In genomic region chr1:69687076-69687991, GRCm38 (mm10) we compare ENCODE assay signal across 8 mouse cellular contexts. TPM values are rescaled to one million over a fixed set of nuclear protein-coding genes. Genes with fewer than 3 reads are reported as not detected.
DNase-seq lines count a peak whose midpoint lies in the region; ATAC-seq and TF ChIP-seq lines count a peak whose summit lies in the region.

Gene Ikzf2 (minus strand): TSS chr1:69687245.

- H3K4me3 ChIP-seq in gastrocnemius, adult 2 months, result peak within 1 kb of the TSS; percentile 94
- H3K4me3 ChIP-seq in hindbrain, embryonic 16.5 days (ENCODE audit: low read length), result peak within 1 kb of the TSS; percentile 75

- H3K9ac ChIP-seq in hindbrain, embryonic 16.5 days (ENCODE audit: low read depth, low read length), result peak within 1 kb of the TSS; percentile 81

- DNase-seq in WW6 (ENCODE audit: low read depth, low spot score), result peak; percentile 28
- peak; percentile 90 for DNase-seq in gastrocnemius, adult 2 months
- DNase-seq in left cerebral cortex, adult 11 months (ENCODE audit: low spot score), result peak; percentile 50
- DNase-seq in lung, postnatal 36 days, result peak; percentile 70
- peak; percentile 87 for DNase-seq in retina, embryonic 14.5 days (ENCODE audit: low spot score)
- DNase-seq in thymus, postnatal 25 days, result peak; percentile 78

- peak within 1 kb of the TSS; percentile 71 for H3K4me2 ChIP-seq in hindbrain, embryonic 16.5 days (ENCODE audit: low read length)

- H3K27me3 ChIP-seq in hindbrain, embryonic 16.5 days (replicated peaks; ENCODE audit: control insufficient read depth, insufficient read depth, low read length), result no peaks in the 10 kb centered on the region

- ATAC-seq in common myeloid progenitor, adult 5-6 weeks (replicated peaks; ENCODE audit: low read depth, poor library complexity, severe bottlenecking), result peak; percentile 52
- peak; percentile 96 for ATAC-seq in hindbrain, embryonic 16.5 days

- intact Hi-C loops in gastrocnemius, adult 2 months (cut with DNase I), result loop anchor here (5.0 kb wide), 3 partner anchors 45 to 445 kb away; no protein-coding TSS in a partner anchor

- H3K36me3 ChIP-seq in hindbrain, embryonic 16.5 days (ENCODE audit: control insufficient read depth, insufficient read depth, low read length), result no peaks in the 10 kb centered on the region

- no peaks in the 10 kb centered on the region for H3K9me3 ChIP-seq in hindbrain, embryonic 16.5 days (ENCODE audit: control insufficient read depth, low read length)

- H3K4me1 ChIP-seq in hindbrain, embryonic 16.5 days (ENCODE audit: control insufficient read depth, insufficient read depth, low read depth, low read length), result no peaks in the 10 kb centered on the region; the same call in 1 of the 2 replicates

- under 1% methylated on average over 56 of the region's 105 CpGs for WGBS in hindbrain, embryonic 16.5 days

- H3K27ac ChIP-seq in gastrocnemius, adult 2 months, result peak within 1 kb of the TSS; percentile 99
- peak within 1 kb of the TSS; percentile 89 for H3K27ac ChIP-seq in hindbrain, embryonic 16.5 days (ENCODE audit: low read depth, low read length)

- TF ChIP-seq CTCF in gastrocnemius, adult 2 months (IDR thresholded peaks at IDR 0.05), result no peak

RNA-seq across cellular contexts. Expression of gene Ikzf2, which starts in this region (rescaled TPM):
- 34.4 and 35.4 TPM in 2 replicates for total RNA-seq in common myeloid progenitor, adult 5-6 weeks (2017)
- 10 to 100 TPM; 15.0 to 24.4 TPM for total RNA-seq in gastrocnemius, adult 2 months (2021)
- 2.9 and 3.8 TPM in 2 replicates for polyA plus RNA-seq in hindbrain, embryonic 16.5 days (2015; fragmentation: Nextera tagmentation; extraction: Ambion mirVana)

Comparison
In these comparisons a context has a peak if more than half of its experiments do, and no peak if none do; other contexts are left out.
1. Peak in every context shown above with its lines: DNase-seq, ATAC-seq, H3K4me3 ChIP-seq and H3K27ac ChIP-seq.
2. DNase-seq: peak in every context shown above with its lines; median percentile 90 in gastrocnemius, adult 2 months; 87 in retina, embryonic 14.5 days; 78 in thymus, postnatal 25 days; 70 in lung, postnatal 36 days; 50 in left cerebral cortex, adult 11 months; 28 in WW6.